Mouse (Mus musculus): ENCODE measurements around the gene Arl16. TPM values are rescaled to one million over a fixed set of nuclear protein-coding genes. Genes with fewer than 3 reads are reported as not detected.

Arl16 gene
- polyA plus RNA-seq, 1 experiment: 26.4 TPM

DNA sequence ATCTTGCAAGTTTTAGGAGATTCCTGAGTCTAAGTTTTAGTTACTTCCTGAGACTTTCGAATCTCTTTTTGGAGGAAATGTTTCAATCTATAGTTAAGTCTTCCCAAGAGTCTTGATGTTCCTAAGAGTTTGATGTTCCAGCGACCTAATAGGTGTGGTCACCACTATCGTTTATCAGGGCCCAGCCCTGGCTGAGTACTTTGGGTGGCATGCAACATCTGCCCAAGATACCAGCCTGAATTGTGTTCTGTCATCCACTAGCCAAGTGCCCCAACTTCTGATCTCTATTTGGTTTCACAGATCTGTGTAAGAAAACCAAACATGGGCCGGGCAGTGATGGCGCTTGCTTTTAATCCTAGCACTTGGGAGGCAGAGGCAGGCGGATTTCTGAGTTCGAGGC lies 12.0 kb downstream of the Arl16 start:
- Histone ChIP-seq H3ac (ENCODE audit: control insufficient read depth, insufficient read length, low read depth) (no peak overlapping the region), H3K79me2 (ENCODE audit: control insufficient read depth, insufficient read depth) (peaks cover 44% of the 10 kb centered on the region), H3K27me3 (ENCODE audit: control insufficient read depth, insufficient read depth, insufficient read length) (peaks cover 4% of the 10 kb centered on the region), H3K4me3 (ENCODE audit: insufficient read depth, poor library complexity, severe bottlenecking) (peak overlapping the region; percentile 12), H3K79me3 (ENCODE audit: low read depth) (peaks cover 20% of the 10 kb centered on the region), H3K36me3 (ENCODE audit: control insufficient read depth, insufficient read depth) (peaks cover 12% of the 10 kb centered on the region)
- TF ChIP-seq MYOG (IDR thresholded peaks at IDR 0.05; ENCODE audit: control insufficient read depth, extremely low read depth, insufficient read length) (no peak), CEBPB (IDR thresholded peaks at IDR 0.05; ENCODE audit: low read depth) (no peak), CTCF (IDR thresholded peaks at IDR 0.05; ENCODE audit: control insufficient read depth, insufficient read depth, insufficient read length) (no peak), MYOD1 (IDR thresholded peaks at IDR 0.05; ENCODE audit: control insufficient read depth, insufficient read length, low read depth) (no peak), FOSL1 (IDR thresholded peaks at IDR 0.05; ENCODE audit: insufficient read depth, low read length, poor library complexity, severe bottlenecking) (no peak), MAX (IDR thresholded peaks at IDR 0.05) (no peak), USF1 (IDR thresholded peaks at IDR 0.05; ENCODE audit: low read depth) (no peak)

DNA sequence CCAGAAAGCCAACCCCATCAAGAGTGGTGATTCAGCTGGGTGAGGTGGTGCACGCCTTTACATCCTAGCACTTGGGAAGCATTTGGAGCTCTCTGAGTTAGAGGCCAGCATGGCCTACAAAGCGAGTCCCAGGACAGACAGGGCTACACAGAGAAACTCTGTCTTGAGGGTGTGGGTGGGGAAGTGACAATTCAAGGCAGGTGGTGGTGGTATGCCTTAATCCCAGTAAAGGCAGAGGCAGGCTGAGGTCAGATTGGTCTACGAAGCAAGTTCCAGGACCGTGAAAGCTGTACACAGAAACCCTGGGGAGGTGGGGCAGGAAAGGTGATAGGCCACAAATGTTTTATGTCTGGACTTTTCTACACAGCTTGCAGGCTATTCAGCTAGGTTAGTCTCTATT lies 12.4 kb downstream of the Arl16 start:
- Histone ChIP-seq H3K4me3 (ENCODE audit: insufficient read depth, poor library complexity, severe bottlenecking) (peak overlapping the region; percentile 12), H3K79me2 (ENCODE audit: control insufficient read depth, insufficient read depth) (peaks cover 39% of the 10 kb centered on the region), H3K27me3 (ENCODE audit: control insufficient read depth, insufficient read depth, insufficient read length) (peaks cover 4% of the 10 kb centered on the region), H3ac (ENCODE audit: control insufficient read depth, insufficient read length, low read depth) (no peak overlapping the region), H3K79me3 (ENCODE audit: low read depth) (peaks cover 18% of the 10 kb centered on the region), H3K36me3 (ENCODE audit: control insufficient read depth, insufficient read depth) (peaks cover 9% of the 10 kb centered on the region)
- TF ChIP-seq FOSL1 (IDR thresholded peaks at IDR 0.05; ENCODE audit: insufficient read depth, low read length, poor library complexity, severe bottlenecking): no peak
- no peak for TF ChIP-seq MAX (IDR thresholded peaks at IDR 0.05)
- no peak for TF ChIP-seq CEBPB (IDR thresholded peaks at IDR 0.05; ENCODE audit: low read depth)
- no peak for TF ChIP-seq USF1 (IDR thresholded peaks at IDR 0.05; ENCODE audit: low read depth)
- no peak for TF ChIP-seq MYOG (IDR thresholded peaks at IDR 0.05; ENCODE audit: control insufficient read depth, extremely low read depth, insufficient read length)
- no peak for TF ChIP-seq MYOD1 (IDR thresholded peaks at IDR 0.05; ENCODE audit: control insufficient read depth, insufficient read length, low read depth)
- no peak for TF ChIP-seq CTCF (IDR thresholded peaks at IDR 0.05; ENCODE audit: control insufficient read depth, insufficient read depth, insufficient read length)

DNA sequence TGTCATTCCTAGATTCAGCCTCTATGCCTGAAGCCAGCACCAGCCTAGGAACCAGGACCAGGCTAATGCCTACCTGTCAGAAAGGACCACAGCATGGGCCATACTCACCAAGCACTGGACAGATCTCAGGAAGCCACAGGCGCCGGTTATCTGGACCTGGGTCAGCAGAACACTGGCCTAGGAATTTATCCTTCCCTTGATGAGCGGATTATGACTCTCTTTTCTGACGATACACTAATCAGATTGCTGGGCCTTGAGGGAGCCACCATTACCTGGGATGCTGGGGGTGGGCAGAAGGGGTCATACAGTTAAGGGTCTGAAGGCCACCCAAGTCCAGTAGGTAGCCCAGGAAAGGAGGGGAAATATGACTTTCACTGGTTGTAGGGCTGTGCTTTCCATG lies 14.1 kb downstream of the Arl16 start, which contains the start of gene Pde6g:
Pde6g (minus strand) TSS at position 195 of the 400 bp plus-strand sequence.
- Histone ChIP-seq H3K79me3 (ENCODE audit: low read depth) (peaks cover 2% of the 10 kb centered on the region), H3ac (ENCODE audit: control insufficient read depth, insufficient read length, low read depth) (no peak within 1 kb of the TSS), H3K36me3 (ENCODE audit: control insufficient read depth, insufficient read depth) (no peaks in the 10 kb centered on the region), H3K4me3 (ENCODE audit: insufficient read depth, poor library complexity, severe bottlenecking) (no peak within 1 kb of the TSS), H3K27me3 (ENCODE audit: control insufficient read depth, insufficient read depth, insufficient read length) (peaks cover 4% of the 10 kb centered on the region), H3K79me2 (ENCODE audit: control insufficient read depth, insufficient read depth) (peaks cover 23% of the 10 kb centered on the region)
- no peak for TF ChIP-seq FOSL1 (IDR thresholded peaks at IDR 0.05; ENCODE audit: insufficient read depth, low read length, poor library complexity, severe bottlenecking)
- TF ChIP-seq MYOD1 (IDR thresholded peaks at IDR 0.05; ENCODE audit: control insufficient read depth, insufficient read length, low read depth): no peak

DNA sequence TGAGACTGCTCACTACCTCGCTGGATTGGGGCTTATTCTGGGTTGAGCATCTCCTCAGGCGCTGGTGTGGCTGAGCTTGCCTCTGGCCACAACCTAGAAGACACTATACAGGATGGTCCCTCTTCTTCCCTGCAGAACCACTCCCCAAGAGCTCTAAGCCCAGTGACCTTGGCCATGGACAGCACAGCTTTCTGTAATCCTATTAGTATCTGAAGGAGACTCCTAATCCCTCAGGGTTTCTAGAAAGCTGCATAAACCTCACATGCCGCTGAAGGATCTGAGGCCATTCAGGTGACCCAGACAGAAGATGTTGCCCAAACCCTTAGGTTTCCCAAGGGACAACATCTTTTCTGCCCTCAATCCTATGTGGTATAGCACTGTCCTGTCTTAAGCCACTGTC lies 15.2 kb downstream of the Arl16 start:
- TF ChIP-seq FOSL1 (IDR thresholded peaks at IDR 0.05; ENCODE audit: insufficient read depth, low read length, poor library complexity, severe bottlenecking) (no peak), CEBPB (IDR thresholded peaks at IDR 0.05; ENCODE audit: low read depth) (no peak), CTCF (IDR thresholded peaks at IDR 0.05; ENCODE audit: control insufficient read depth, insufficient read depth, insufficient read length) (no peak), MYOD1 (IDR thresholded peaks at IDR 0.05; ENCODE audit: control insufficient read depth, insufficient read length, low read depth) (no peak), MYOG (IDR thresholded peaks at IDR 0.05; ENCODE audit: control insufficient read depth, extremely low read depth, insufficient read length) (no peak), USF1 (IDR thresholded peaks at IDR 0.05; ENCODE audit: low read depth) (no peak), MAX (IDR thresholded peaks at IDR 0.05) (no peak)

DNA sequence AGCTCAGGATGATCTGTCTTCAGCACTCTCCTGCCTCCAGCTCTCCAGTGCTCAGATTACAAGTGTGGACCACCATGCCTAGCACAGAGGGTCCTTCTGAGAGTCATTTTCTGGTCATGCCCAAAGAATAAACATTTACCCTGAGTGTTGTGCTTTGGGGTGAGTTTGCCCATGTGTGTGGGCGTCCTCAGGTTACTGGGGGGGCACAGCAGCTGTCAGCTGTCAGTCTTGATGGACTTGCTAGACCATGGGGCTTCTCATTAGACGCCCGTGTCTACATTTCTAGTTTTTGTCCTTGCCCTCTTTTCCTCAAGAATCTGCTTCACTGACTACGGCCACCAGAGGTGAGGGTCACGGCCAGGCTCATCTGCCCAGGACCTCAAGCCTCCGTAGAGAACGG lies 20.2 kb downstream of the Arl16 start:
- no peak for TF ChIP-seq CTCF (IDR thresholded peaks at IDR 0.05; ENCODE audit: control insufficient read depth, insufficient read depth, insufficient read length)
- no peak for TF ChIP-seq FOSL1 (IDR thresholded peaks at IDR 0.05; ENCODE audit: insufficient read depth, low read length, poor library complexity, severe bottlenecking)
- TF ChIP-seq CEBPB (IDR thresholded peaks at IDR 0.05; ENCODE audit: low read depth): no peak
- TF ChIP-seq MAX (IDR thresholded peaks at IDR 0.05): no peak
- no peak for TF ChIP-seq USF1 (IDR thresholded peaks at IDR 0.05; ENCODE audit: low read depth)
- TF ChIP-seq MYOD1 (IDR thresholded peaks at IDR 0.05; ENCODE audit: control insufficient read depth, insufficient read length, low read depth): no peak
- no peak for TF ChIP-seq MYOG (IDR thresholded peaks at IDR 0.05; ENCODE audit: control insufficient read depth, extremely low read depth, insufficient read length)
- H3ac ChIP-seq (ENCODE audit: control insufficient read depth, insufficient read length, low read depth): no peak overlapping the region
- no peak overlapping the region for H3K4me3 ChIP-seq (ENCODE audit: insufficient read depth, poor library complexity, severe bottlenecking)
- no peaks in the 10 kb centered on the region for H3K36me3 ChIP-seq (ENCODE audit: control insufficient read depth, insufficient read depth)
- H3K79me3 ChIP-seq (ENCODE audit: low read depth): no peaks in the 10 kb centered on the region
- no peaks in the 10 kb centered on the region for H3K79me2 ChIP-seq (ENCODE audit: control insufficient read depth, insufficient read depth)
- peaks cover 4% of the 10 kb centered on the region for H3K27me3 ChIP-seq (ENCODE audit: control insufficient read depth, insufficient read depth, insufficient read length)

More for the DNA sequence above, 15.2 kb downstream of the Arl16 start:
- Histone ChIP-seq H3K79me2 (ENCODE audit: control insufficient read depth, insufficient read depth) (peaks cover 12% of the 10 kb centered on the region), H3K79me3 (ENCODE audit: low read depth) (no peaks in the 10 kb centered on the region), H3ac (ENCODE audit: control insufficient read depth, insufficient read length, low read depth) (no peak overlapping the region), H3K36me3 (ENCODE audit: control insufficient read depth, insufficient read depth) (no peaks in the 10 kb centered on the region), H3K27me3 (ENCODE audit: control insufficient read depth, insufficient read depth, insufficient read length) (peaks cover 4% of the 10 kb centered on the region), H3K4me3 (ENCODE audit: insufficient read depth, poor library complexity, severe bottlenecking) (no peak overlapping the region)

DNA sequence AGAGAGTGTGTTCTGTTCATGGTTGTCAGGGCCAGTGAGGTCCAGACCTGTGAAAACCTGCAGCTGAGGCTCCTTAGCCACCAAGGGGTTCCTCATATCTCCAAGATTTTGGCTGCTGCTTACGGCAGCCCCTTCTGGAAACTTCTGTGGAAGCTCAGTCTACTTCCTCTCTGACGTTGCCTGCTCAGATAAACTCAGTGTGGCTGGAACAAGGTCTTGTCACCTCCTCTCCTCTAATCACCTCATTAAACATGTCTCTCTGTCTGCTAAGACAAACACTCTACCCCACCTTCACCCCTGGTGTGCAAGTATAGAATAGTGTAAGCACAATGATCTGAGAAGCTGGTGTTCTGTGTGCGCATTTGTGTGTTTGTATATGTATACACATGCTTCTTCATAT lies 21.9 kb downstream of the Arl16 start:
- Histone ChIP-seq H3ac (ENCODE audit: control insufficient read depth, insufficient read length, low read depth) (no peak overlapping the region), H3K79me2 (ENCODE audit: control insufficient read depth, insufficient read depth) (no peaks in the 10 kb centered on the region), H3K36me3 (ENCODE audit: control insufficient read depth, insufficient read depth) (no peaks in the 10 kb centered on the region), H3K4me3 (ENCODE audit: insufficient read depth, poor library complexity, severe bottlenecking) (no peak overlapping the region), H3K79me3 (ENCODE audit: low read depth) (no peaks in the 10 kb centered on the region), H3K27me3 (ENCODE audit: control insufficient read depth, insufficient read depth, insufficient read length) (peaks cover 6% of the 10 kb centered on the region)
- TF ChIP-seq MAX (IDR thresholded peaks at IDR 0.05) (no peak), MYOG (IDR thresholded peaks at IDR 0.05; ENCODE audit: control insufficient read depth, extremely low read depth, insufficient read length) (no peak), MYOD1 (IDR thresholded peaks at IDR 0.05; ENCODE audit: control insufficient read depth, insufficient read length, low read depth) (no peak), USF1 (IDR thresholded peaks at IDR 0.05; ENCODE audit: low read depth) (no peak), CTCF (IDR thresholded peaks at IDR 0.05; ENCODE audit: control insufficient read depth, insufficient read depth, insufficient read length) (no peak), CEBPB (IDR thresholded peaks at IDR 0.05; ENCODE audit: low read depth) (no peak), FOSL1 (IDR thresholded peaks at IDR 0.05; ENCODE audit: insufficient read depth, low read length, poor library complexity, severe bottlenecking) (no peak)

Measured in C2C12 (cell line).